Mouse (Mus musculus) adrenal gland, postnatal 36 days (tissue): ENCODE results near the gene 1700019D03Rik. TPM values are rescaled to one million over a fixed set of nuclear protein-coding genes. Genes with fewer than 3 reads are reported as not detected.
"Not testable (repeated sequence)": the region's sequence is repeated elsewhere in the genome, so short reads cannot be mapped to it uniquely, and the experiment has no call there.

Experiments
- DNase-seq, 2 experiments: peaks; one replicate each; pipeline ENCODE4 v3.0.0; 2021; ENCODE audit warnings: mixed read lengths in 1 of 2
- total RNA-seq, 2 experiments: library from RNA; stranded (reverse); gene quantifications; 2 replicates each; pipeline ENCODE4 v1.2.3; 2021

Gene 1700019D03Rik
- total RNA-seq, 2 experiments from 2014 or later: 0.40 to 0.60 TPM

DNA sequence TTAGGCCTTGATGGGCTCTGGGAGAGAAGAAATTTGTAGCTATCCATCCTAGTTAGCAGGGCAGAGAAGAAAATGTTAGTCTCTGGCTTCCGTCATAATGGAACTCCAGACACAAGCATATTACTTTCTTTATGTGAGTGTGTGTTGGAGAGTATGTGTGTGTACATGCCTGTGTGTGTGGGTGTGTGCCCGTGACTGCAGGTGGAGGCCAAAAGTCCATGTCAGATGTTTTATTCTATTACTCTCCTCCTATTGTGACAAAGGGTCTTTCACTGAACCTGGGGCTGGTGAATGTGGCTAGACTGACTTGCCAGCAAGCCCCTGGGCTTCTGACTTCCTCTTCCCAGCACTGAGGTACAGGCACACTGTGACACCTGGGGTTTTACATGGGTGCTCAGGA is 65.5 kb downstream of the 1700019D03Rik start:
- DNase-seq: no peak

DNA sequence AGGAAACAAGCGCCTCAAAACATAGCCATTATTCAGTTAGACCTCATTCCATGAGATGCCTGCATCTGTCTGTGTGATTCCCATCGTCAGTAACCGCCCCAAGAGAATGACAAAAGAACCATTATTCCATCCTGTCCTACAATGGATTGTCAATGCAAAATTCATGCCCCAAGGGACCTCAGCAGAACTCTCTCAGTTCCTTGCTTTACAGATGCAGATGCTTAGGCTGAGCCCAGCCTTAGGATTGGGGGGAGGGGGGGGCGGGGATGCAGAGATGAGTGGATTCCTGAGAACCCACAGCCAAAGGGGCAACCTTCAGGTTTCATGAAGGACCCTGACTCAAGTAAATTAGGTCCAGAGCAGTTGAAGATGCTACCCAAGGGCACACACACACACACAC is 66.4 kb downstream of the 1700019D03Rik start:
- DNase-seq: no peak

DNA sequence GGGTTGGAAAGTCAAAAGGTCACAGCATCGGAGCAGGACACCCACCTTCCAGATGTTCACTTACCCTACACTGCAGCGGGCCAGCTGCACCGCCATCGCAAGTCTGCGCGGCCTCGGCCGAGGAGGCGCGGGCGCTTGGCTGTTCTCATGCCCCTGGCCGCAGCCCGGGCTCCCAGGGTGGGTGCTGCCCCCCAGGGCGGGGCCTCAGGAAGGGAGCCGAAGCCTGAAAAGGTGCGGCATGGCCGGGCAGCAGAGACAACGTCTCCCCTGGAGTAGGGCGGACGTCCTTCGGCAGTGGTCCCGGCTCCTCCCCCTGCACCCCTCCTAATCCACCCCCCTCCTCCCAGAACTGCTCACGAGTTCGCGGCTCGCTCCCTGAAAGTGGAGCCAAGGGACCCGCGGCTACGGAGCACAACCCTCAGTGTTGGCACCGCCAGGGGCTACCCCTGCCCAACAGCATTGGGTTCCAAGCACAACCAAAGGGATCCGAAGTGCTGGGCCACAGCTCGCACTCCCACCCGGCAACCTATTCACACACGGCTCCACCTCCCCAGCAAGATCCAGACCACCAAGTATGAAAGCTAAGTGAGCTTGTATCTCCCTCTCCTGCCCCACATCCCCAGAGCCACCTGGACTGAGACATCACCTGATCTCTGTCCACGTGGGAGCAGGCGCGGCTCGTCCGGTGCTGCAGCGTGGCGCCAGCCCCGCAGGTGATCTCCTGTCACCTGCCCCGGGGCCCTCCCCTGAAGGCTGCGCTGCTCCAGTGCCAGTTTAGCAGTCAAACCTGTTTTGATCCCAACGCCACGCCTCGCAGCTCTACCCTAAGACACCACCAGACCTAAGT is 67.2 kb downstream of the 1700019D03Rik start:
- peak in 1 of 2 experiments; percentile 21 for DNase-seq

DNA sequence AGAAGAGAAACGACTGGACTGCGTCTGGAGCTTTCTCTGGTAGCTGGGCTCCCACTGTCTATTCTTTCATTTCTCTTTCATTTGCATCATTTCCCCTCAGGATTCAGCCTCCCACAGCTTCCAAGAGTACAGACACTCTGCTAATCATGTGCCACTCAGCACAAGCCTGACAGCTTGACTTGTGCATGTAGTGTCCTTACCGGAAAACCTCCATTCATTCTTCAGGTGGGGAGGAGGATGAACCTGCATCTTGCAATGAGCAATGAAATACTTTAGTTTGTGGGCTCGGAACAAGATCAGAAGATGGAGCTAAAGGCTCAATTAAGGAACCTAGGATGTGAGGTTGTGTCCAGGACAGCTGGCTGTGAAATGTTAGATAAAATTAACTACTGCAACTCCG is 67.8 kb downstream of the 1700019D03Rik start:
- DNase-seq: no peak

DNA sequence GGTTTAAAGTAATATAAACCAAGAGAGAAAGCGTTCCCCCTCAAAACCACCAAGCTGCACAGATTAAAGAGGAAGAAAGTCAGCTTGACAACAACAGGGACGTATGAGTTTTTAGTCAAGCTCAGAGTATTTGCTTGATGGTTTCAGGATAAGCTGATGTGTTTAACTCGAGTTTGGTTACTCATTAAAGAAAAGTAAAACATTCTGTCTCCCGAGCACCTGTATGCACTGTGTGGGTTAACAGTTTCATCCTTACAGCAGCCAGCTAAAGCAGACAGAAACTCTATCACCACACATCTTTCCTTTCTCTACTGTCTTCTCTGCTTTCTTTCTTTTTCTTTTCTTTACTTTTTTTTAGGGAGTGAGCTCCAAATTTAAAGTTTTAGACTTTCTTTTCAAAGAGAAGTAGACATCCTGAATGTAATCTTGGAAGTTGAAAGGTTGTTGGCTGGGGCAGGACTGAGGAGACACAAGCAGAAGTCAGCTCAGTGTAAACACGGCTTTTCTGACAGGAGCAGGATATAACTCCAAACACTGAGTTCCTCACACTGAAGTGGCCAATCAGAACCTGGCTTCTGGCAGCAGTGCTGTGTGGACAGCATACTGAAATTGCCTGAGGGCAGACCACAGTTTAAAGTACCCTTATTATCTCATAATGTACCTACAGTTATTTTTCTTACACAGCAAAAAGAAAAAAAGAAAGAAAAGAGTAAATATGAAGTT is 68.7 kb downstream of the 1700019D03Rik start:
- DNase-seq: peak in 1 of 2 experiments; percentile 2

DNA sequence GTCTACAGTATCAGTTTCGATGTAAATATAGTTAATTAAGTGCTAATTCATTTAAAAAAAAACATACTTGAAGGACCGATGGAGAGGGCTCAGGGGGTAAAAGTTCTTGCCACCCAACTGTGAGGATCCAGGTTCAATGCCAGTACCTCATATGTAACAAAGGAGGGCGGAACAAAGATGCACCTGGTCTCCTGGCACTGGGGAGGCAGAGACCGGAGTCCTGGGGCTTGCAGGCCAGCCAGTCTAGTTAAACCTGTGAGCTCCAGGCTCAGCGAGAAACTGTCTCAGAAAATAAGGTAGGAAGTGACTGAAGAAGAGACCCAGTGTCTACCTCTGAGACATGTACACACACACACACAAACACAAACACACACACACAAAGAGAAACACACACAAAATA is 72.1 kb downstream of the 1700019D03Rik start:
- no peak for DNase-seq

DNA sequence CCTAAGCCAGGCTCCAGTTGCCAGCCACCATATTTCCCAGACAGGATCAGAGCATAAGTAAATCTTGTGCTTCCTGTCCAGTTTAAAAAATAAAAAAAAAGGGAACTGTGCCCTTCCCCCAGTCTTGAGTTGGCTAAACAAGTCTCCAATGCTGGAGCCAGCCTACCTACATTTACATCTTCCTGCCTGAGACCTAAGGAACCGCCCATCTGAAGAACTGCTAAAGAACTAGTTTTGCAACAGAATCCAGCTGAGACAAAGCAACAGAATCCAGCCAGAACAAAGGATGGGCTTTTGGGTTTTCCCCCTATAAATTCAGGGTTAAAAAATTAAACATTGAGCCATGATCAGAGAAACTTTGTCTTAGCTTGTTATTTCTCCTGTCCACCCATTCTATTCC is 81.0 kb downstream of the 1700019D03Rik start:
- DNase-seq: no peak

DNA sequence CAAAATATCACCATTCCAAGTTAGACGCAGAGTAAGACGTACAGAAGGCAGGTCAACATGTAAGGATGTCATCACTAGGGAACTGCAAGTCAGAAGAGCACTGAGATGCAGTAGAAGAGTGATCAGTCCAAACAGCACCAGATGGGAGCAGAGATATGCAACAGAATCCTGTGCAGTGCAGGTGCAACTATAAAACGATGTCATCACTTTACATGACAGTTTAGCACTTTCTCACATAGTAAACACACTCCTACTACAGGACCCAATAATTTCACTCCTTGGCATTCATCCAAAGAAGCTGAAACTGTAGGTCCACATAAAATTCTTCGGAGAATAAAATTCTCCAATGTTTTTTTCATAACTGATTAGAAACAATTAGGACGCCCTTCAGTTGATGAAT is 85.5 kb downstream of the 1700019D03Rik start:
- no peak for DNase-seq

DNA sequence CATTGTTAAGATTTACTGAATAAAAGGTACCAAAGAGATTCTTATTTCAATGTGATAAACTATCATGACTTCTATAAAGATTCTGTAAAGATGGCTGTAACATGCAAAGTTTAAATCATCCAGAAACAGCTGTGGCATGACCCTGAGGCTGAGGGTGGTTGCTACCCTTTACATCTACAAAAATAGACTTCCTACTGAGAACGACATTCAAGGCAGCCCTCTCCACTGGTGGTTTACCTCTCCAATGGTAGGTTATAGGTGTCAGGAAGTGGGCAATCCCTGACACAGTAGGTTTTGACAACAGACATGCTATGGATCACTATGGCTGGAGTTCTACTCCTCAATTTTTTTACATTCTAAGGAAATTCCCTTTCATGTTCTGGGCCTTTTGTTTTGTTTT is 95.5 kb downstream of the 1700019D03Rik start:
- DNase-seq: not testable (repeated sequence)

DNA sequence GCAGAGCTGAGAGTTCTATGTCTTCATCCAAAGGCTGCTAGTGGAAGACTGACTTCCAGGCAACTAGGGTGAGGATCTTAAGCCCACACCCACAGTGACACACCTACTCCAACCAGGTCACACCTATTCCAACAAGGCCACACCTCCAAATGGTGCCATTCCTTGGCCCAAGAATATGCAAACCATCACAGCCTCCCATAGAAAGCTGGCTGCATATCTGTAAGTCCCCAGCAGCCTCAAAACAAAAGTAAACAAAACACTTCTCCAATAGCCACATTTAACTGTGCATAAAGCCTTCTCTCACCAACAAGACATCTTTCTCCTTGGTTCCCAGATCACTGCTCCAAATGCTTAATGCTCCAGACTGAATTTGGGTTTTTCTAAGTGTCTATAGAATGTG is 101.1 kb downstream of the 1700019D03Rik start:
- not testable (repeated sequence) for DNase-seq

DNA sequence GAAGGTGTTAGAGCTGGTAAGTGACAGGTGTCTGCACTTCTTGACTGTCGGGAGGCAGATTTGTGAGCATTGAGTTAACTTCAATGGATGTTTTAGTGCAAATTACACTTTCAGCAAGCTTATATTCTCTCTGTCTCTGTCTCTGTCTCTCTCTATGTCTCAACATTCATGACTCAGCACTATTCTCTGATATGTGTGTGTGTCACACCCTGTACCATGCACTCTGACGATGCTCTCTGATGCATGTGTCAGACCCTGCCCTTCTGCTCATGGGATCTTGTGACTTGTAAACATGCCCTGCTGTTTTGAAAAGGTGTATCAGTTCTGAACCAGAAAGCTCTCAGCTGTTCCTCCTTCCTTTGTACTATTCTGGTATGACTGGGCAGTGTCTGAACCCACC is 103.3 kb downstream of the 1700019D03Rik start:
- no peak for DNase-seq

DNA sequence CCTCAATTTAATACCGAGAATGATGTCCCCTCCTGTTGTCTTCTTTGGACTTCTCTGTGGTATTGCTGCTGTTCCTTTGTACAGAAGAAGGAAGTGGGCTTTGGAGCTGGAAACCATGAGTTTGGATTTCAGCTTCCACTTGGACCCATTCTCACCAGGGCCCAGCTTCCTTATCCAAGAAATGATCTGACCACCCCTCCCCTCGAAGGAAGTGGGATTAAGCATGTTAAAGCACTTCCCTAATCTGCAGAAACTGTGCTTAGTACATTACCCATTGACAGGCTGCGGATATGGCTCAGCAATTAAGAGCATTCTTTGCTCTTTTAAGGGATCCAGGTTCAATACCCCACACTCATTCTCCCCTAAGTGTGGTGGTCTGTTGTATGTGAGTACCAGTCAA is 110.2 kb downstream of the 1700019D03Rik start:
- DNase-seq: no peak

DNA sequence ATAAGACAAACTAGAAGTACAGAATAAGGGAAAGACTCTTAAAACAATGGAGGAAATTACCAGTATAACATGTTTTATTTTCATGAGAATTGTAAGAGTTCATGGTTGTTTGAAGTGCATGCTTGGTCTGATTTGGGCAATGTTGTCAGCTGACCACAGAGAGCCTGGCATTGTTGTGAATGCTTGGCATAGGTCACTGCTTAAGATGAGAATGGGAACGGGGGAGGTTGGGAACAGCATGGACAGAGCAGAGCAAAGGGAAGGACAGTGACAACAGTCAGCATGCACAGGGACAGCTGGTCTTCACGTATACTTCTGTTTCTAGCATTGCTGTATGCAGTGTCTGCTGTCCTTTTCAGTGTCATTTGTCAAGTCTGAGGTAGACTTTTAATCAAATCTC is 135.8 kb downstream of the 1700019D03Rik start:
- DNase-seq: peak in 1 of 2 experiments; percentile 2

Other genes with a start within 250 kb of the 1700019D03Rik start
- 10 to 100 TPM; 22.5 to 39.3 TPM for gene Inpp1, start 202.5 kb downstream of the 1700019D03Rik start, total RNA-seq
- 10 to 100 TPM; 70.4 to 76.9 TPM for gene Hibch, start 175.2 kb downstream of the 1700019D03Rik start, total RNA-seq
- not detected for gene Mstn, start 41.5 kb upstream of the 1700019D03Rik start, total RNA-seq
- gene 1700019A02Rik, start 167.5 kb upstream of the 1700019D03Rik start, total RNA-seq: not detected